Mouse (Mus musculus) intestine, embryonic 16.5 days (tissue): ENCODE data around the gene Tcp10c. TPM values are rescaled to one million over a fixed set of nuclear protein-coding genes. Genes with fewer than 3 reads are reported as not detected.
"Not testable (repeated sequence)": the region's sequence is repeated elsewhere in the genome, so short reads cannot be mapped to it uniquely, and the experiment has no call there.

Experiments used
- ATAC-seq: fragments of 200-750 bp; cut with Nextera tagmentation; 2 replicates; pipeline ENCODE4 v1.8.0; 2017; ENCODE audit warnings: moderate TSS enrichment, moderate library complexity
- H3K27ac ChIP-seq: fragments of 300-500 bp; sonication (generic); 2 replicates; pipeline ENCODE4 v1.5.1; 2014; ENCODE audit warnings: mild to moderate bottlenecking, low read length
- H3K27me3 ChIP-seq: fragments of 300-500 bp; sonication (generic); replicated peaks from 2 replicates; pipeline ENCODE4 v1.6.1; 2014; ENCODE audit warnings: low read length, control low read depth, mixed read lengths; ENCODE audit not compliant: control insufficient read depth, insufficient read depth
- H3K36me3 ChIP-seq: fragments of 300-500 bp; sonication (generic); 2 replicates; pipeline ENCODE4 v1.6.1; 2014; ENCODE audit warnings: low read length, control low read depth; ENCODE audit not compliant: control insufficient read depth, insufficient read depth
- H3K4me1 ChIP-seq: fragments of 300-500 bp; sonication (generic); 2 replicates; pipeline ENCODE4 v1.6.1; 2014; ENCODE audit warnings: low read length, control low read depth, mixed read lengths; ENCODE audit not compliant: control insufficient read depth, insufficient read depth
- H3K4me2 ChIP-seq: fragments of 300-500 bp; sonication (generic); 2 replicates; pipeline ENCODE4 v1.6.1; 2014; ENCODE audit warnings: low read depth, low read length, control low read depth
- H3K4me3 ChIP-seq: fragments of 300-500 bp; sonication (generic); 2 replicates; pipeline ENCODE4 v1.5.1; 2014; ENCODE audit warnings: mild to moderate bottlenecking, low read length
- H3K9ac ChIP-seq: fragments of 300-500 bp; sonication (generic); 2 replicates; pipeline ENCODE4 v1.6.1; 2014; ENCODE audit warnings: low read depth, low read length
- H3K9me3 ChIP-seq: fragments of 300-500 bp; sonication (generic); 2 replicates; pipeline ENCODE4 v1.6.1; 2016; ENCODE audit warnings: low read length, control low read depth; ENCODE audit not compliant: control insufficient read depth
- WGBS: fragments of 180-500 bp; shearing (Covaris S2); extraction: QIAGEN DNeasy Blood & Tissue Kit; methylation state at CpG from one replicate; pipeline ENCODE4 v1.1.7; 2014; 5-methylcytosine and 5-hydroxymethylcytosine counted together
- polyA plus RNA-seq: library from polyadenylated mRNA; unstranded; fragments of >200 nt; fragmentation: Nextera tagmentation; extraction: Ambion mirVana; gene quantifications from 2 replicates; pipeline ENCODE4 v1.2.1, GENCODE M21; 2015

The Tcp10c gene
- polyA plus RNA-seq = not detected in 2 replicates

GRCm38 (mm10) chr17:13354521-13354920 is at the start of gene Tcp10c:
Gene Tcp10c, plus strand, starts transcription at chr17:13354572.
- H3K27ac ChIP-seq, ATAC-seq: not testable (repeated sequence)
- WGBS = 88% methylated on average over 4 of the region's 4 CpGs

GRCm38 (mm10) chr17:13307852-13308251 is 46.5 kb upstream of the Tcp10c start:
- peaks cover 16% of the 10 kb centered on the region for H3K9me3 ChIP-seq
- H3K4me1 ChIP-seq, H3K36me3 ChIP-seq, H3K4me3 ChIP-seq, H3K4me2 ChIP-seq, H3K27ac ChIP-seq, H3K27me3 ChIP-seq, H3K9ac ChIP-seq: not testable (repeated sequence)
- peak; percentile 23; the same call in 1 of the 2 replicates for ATAC-seq
- WGBS = 78% methylated on average over 5 of the region's 6 CpGs

More at GRCm38 (mm10) chr17:13354521-13354920, at the start of gene Tcp10c:
- not testable (repeated sequence) for H3K9me3 ChIP-seq, H3K4me3 ChIP-seq, H3K27me3 ChIP-seq, H3K4me2 ChIP-seq, H3K4me1 ChIP-seq, H3K9ac ChIP-seq, H3K36me3 ChIP-seq

GRCm38 (mm10) chr17:13308344-13308743 is 46.0 kb upstream of the Tcp10c start:
- Histone ChIP-seq H3K27ac (peak overlapping the region; percentile 52; the same call in 1 of the 2 replicates), H3K9me3 (peaks cover 17% of the 10 kb centered on the region)
- ATAC-seq = peak; percentile 85
- not testable (repeated sequence) for H3K27me3 ChIP-seq, H3K9ac ChIP-seq, H3K4me1 ChIP-seq, H3K4me2 ChIP-seq, H3K36me3 ChIP-seq, H3K4me3 ChIP-seq
- WGBS = 84% methylated on average over 5 of the region's 5 CpGs

GRCm38 (mm10) chr17:13308746-13309145 is 45.6 kb upstream of the Tcp10c start:
- not testable (repeated sequence) for H3K4me2 ChIP-seq, H3K9ac ChIP-seq, H3K27me3 ChIP-seq, H3K36me3 ChIP-seq, H3K4me1 ChIP-seq, H3K4me3 ChIP-seq
- peak overlapping the region; percentile 52; the same call in 1 of the 2 replicates for H3K27ac ChIP-seq
- H3K9me3 ChIP-seq = peaks cover 17% of the 10 kb centered on the region
- 82% methylated on average over 4 of the region's 4 CpGs for WGBS
- ATAC-seq = peak; percentile 88

GRCm38 (mm10) chr17:13309182-13309631 is 45.2 kb upstream of the Tcp10c start:
- H3K4me3 ChIP-seq, H3K27me3 ChIP-seq, H3K9ac ChIP-seq, H3K4me1 ChIP-seq, H3K27ac ChIP-seq, H3K4me2 ChIP-seq, H3K36me3 ChIP-seq: not testable (repeated sequence)
- WGBS = 90% methylated on average over 10 of the region's 10 CpGs
- peak; percentile 80 for ATAC-seq
- peaks cover 17% of the 10 kb centered on the region for H3K9me3 ChIP-seq

GRCm38 (mm10) chr17:13329967-13330366 is 24.4 kb upstream of the Tcp10c start:
- H3K4me3 ChIP-seq, H3K4me1 ChIP-seq, ATAC-seq, H3K36me3 ChIP-seq, H3K4me2 ChIP-seq, H3K27ac ChIP-seq, H3K27me3 ChIP-seq, H3K9ac ChIP-seq: not testable (repeated sequence)
- peaks cover 19% of the 10 kb centered on the region for H3K9me3 ChIP-seq
- 77% methylated on average over 4 of the region's 4 CpGs for WGBS

GRCm38 (mm10) chr17:13331179-13331578 is 23.2 kb upstream of the Tcp10c start:
- not testable (repeated sequence) for H3K4me1 ChIP-seq, H3K4me2 ChIP-seq, H3K27me3 ChIP-seq, H3K27ac ChIP-seq, ATAC-seq, H3K36me3 ChIP-seq, H3K4me3 ChIP-seq, H3K9ac ChIP-seq
- H3K9me3 ChIP-seq = peaks cover 19% of the 10 kb centered on the region
- 87% methylated on average over 3 of the region's 4 CpGs for WGBS

GRCm38 (mm10) chr17:13332496-13332895 is 21.9 kb upstream of the Tcp10c start:
- H3K27me3 ChIP-seq, H3K36me3 ChIP-seq, H3K4me2 ChIP-seq, H3K4me3 ChIP-seq, H3K27ac ChIP-seq, ATAC-seq, H3K4me1 ChIP-seq, H3K9ac ChIP-seq: not testable (repeated sequence)
- 84% methylated on average over 8 of the region's 8 CpGs for WGBS
- H3K9me3 ChIP-seq = peaks cover 19% of the 10 kb centered on the region

GRCm38 (mm10) chr17:13336979-13337749 is 17.2 kb upstream of the Tcp10c start:
- H3K9ac ChIP-seq, H3K4me2 ChIP-seq, H3K27ac ChIP-seq, H3K4me1 ChIP-seq, H3K36me3 ChIP-seq, H3K9me3 ChIP-seq, H3K4me3 ChIP-seq, H3K27me3 ChIP-seq: not testable (repeated sequence)
- ATAC-seq = peak; percentile 71
- 61% methylated on average over 9 of the region's 9 CpGs for WGBS
